Mouse (Mus musculus): Measurements from ENCODE around the gene Upk3b.

The Upk3b gene

GRCm38 (mm10) chr5:136038258-136039214, at the start of gene Upk3b:
Gene Upk3b (plus strand): TSS chr5:136038496.
- no peak for DNase-seq (ENCODE audit: low spot score in 2 of 2)

DNA sequence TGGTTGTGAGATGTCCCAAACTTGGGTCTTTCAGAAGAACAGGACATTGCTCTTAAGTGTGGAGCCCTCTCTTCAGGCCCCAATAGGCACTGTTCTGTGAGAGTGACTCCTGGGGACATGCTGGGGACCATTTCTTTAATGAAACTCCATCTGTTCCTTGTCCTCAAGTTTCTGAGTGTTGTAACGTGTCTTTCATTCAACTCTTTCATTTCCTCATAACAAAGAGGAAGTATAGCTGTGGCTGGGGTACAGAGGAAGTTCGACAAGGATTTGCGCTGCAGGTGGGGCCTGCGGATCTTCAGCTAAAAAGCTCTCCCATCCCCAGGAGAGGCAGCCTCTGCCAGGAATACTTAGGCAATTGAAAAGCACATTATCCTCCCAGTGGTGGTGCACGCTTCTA, 47.7 kb upstream of the Upk3b start:
- DNase-seq (ENCODE audit: low spot score in 2 of 2): no peak

GRCm38 (mm10) chr5:135993381-135993965, 44.8 kb upstream of the Upk3b start:
- no peak for DNase-seq (ENCODE audit: low spot score in 2 of 2)

- DNase-seq (ENCODE audit: low spot score in 2 of 2): no peak
Observed at GRCm38 (mm10) chr5:135994335-135994724, 44.0 kb upstream of the Upk3b start.

- DNase-seq (ENCODE audit: low spot score in 2 of 2): peak; percentile 88 to 93
Observed at GRCm38 (mm10) chr5:135994725-135995687, 43.3 kb upstream of the Upk3b start, which contains the start of gene Dtx2. Gene Dtx2 (plus strand): TSS chr5:135994800.

- DNase-seq (ENCODE audit: low spot score in 2 of 2): no peak
Observed at GRCm38 (mm10) chr5:135996162-135996561, 42.1 kb upstream of the Upk3b start.

GRCm38 (mm10) chr5:136001222-136001621, 37.1 kb upstream of the Upk3b start:
- no peak for DNase-seq (ENCODE audit: low spot score in 2 of 2)

DNA sequence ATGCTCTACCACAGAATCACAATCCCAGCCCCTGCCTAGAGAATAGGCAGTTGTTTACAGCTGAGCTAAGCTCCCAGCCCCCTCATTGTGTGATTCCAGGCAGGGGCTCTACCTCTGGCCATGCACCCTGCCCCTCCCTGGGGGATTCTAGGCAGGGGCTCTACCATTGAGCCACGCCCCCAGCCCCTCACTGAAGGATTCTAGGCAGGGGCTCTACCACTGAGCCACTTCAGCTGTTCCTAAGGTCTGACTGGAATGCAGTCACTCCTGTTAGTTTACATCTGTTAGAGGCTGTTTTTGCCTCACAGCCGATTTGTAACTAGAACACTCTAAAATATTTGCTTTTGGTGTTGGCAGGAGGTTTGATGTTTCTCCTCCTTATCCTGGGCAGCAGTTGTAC, 36.0 kb upstream of the Upk3b start:
- no peak for DNase-seq (ENCODE audit: low spot score in 2 of 2)

DNA sequence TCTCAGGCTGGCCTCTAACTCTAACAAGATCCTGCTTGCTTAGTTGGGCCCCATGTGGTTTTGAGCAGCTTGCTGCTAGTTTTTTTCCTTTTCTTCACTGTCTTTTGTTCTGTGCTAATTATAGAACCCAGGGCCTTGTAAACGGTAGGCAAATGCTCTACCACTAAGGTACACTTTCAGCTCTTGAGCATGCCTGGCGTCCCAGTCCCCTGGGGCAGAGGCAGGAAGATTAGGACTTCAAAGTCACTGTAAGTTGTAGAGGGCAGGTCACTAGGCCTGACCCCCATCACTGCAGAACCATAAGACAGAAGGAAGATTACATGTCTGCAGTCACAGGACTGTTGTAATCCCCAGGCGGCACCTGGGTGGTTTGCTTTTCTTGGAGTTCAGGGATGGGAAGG, 35.5 kb upstream of the Upk3b start:
- DNase-seq (ENCODE audit: low spot score in 2 of 2): no peak

DNA sequence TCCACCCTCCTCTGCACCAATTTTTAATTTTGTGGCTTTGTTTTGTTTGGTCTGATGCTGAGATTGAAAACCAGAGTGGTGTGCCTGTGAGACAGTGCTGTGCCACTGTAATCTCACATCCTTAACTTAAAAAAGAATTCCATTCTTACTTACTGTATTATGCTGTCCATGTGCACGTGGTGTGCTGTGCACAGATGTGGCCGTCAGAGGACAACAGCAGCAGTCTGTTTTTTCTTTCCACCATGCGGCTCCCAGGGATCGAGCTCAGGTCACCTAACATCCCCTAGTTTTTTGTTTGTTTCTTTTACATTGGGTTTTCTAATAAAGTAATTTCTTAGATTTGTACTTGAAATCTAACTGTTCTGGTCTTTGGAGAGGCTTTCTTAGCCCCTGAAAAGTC, 33.8 kb upstream of the Upk3b start:
- no peak for DNase-seq (ENCODE audit: low spot score in 2 of 2)

DNA sequence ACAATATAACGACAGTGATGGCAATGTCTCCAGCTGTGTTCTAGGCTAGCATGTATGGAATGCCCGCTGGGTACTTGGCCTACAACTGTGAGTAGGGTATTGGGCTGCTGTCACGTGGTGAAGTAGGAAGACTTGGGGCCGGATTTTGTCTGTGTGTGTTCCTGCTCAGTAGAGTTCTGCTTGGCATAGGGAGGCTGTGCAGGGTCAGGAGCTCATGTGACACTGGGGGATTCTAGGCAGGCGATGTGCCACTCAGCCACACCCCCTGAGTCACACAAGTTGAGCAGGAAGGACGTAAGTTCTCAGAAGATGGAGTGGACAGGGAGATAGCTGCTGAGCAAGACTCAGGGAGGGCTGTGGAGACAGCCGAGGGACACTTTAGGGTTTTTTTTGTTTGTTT, 30.6 kb upstream of the Upk3b start:
- no peak for DNase-seq (ENCODE audit: low spot score in 2 of 2)

GRCm38 (mm10) chr5:136014877-136015276, 23.4 kb upstream of the Upk3b start:
- no peak for DNase-seq (ENCODE audit: low spot score in 2 of 2)

GRCm38 (mm10) chr5:136015586-136015985, 22.7 kb upstream of the Upk3b start:
- DNase-seq (ENCODE audit: low spot score in 2 of 2): no peak

GRCm38 (mm10) chr5:136016014-136016876, 22.1 kb upstream of the Upk3b start:
- DNase-seq (ENCODE audit: low spot score in 2 of 2): no peak

GRCm38 (mm10) chr5:136017262-136017661, 21.0 kb upstream of the Upk3b start:
- DNase-seq (ENCODE audit: low spot score in 2 of 2): no peak

DNA sequence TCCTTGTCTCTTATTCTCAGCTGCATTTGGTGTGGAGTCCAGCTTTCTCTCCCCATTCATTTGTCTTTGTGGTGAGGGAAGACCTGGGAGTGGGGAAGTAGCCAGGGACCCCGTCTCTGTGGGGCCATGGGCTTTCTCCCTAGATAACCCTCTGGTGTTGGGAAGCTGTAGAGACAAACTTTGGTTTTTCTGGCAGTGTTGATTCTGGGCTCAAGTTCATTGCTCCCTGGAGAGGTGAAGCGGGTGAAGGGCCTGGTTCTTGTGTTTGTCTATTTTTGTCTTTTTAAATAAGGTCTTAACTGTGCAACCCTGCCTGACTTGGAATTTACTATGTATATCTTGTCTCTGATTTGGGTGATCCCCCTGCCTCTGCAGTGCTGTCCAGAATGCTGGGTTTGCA, 19.6 kb upstream of the Upk3b start:
- no peak for DNase-seq (ENCODE audit: low spot score in 2 of 2)

- no peak for DNase-seq (ENCODE audit: low spot score in 2 of 2)
Observed at GRCm38 (mm10) chr5:136019907-136020306, 18.4 kb upstream of the Upk3b start.

DNA sequence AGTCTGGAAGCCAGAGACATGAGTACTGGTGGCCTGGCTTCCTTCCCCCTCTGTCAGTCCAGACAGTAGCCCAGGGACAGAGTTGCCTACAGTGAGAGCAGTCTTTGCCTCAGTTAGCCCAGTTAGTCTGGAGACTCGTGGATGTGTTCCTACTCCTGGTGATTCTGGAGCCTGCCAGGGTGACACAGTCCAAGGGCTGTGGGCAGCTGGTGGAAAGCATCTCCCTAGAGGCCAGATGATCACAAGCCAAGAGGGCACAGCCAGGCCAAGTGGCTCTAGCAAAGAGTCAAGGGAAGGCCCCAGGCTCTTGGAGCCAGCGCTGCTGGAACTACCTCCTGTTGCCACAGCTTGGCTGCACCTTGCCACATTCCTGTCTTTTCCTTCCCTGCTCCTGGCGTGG, 12.6 kb upstream of the Upk3b start:
- DNase-seq (ENCODE audit: low spot score in 2 of 2): no peak

DNA sequence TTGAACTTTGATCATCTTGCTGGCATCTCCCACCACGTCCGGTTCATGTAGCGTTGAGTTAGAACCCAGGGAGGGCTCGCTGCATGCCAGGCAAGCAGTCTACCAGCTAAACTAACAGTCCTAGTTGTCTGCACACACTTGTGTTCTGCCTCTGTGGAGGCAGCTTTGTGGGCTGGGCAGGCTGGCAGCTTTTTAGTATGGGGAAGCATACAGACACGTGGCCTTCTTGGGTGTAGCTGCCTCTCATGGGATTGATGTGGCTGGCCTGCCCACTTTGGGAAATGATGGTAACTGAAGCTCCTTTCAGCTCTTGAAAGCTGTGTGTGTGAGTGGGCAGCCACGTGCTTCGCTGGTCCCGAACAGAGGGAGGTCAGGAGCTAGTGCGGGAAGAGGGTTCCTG, 11.4 kb upstream of the Upk3b start:
- no peak for DNase-seq (ENCODE audit: low spot score in 2 of 2)

GRCm38 (mm10) chr5:136027612-136028311, 10.5 kb upstream of the Upk3b start:
- no peak for DNase-seq (ENCODE audit: low spot score in 2 of 2)
